Mouse (Mus musculus) lung, embryonic 14.5 days (tissue): ENCODE measurements at regions not wholly inside any gene's neighbourhood (a gene's known extent, or its start where the extent isn't known, plus 50 kb on each side); places are given as distances from the start of the nearest gene placed in this dataset.

Experiments
- ATAC-seq: fragments of 200-750 bp; cut with Nextera tagmentation; 2 replicates; pipeline ENCODE4 v1.8.0; 2017; ENCODE audit warnings: mild to moderate bottlenecking, moderate TSS enrichment, moderate library complexity; ENCODE audit not compliant: insufficient read depth
- DNase-seq: peaks from one replicate; pipeline ENCODE4 v3.0.0-alpha.2; 2015
- H3K27ac ChIP-seq: fragments of 300-500 bp; sonication (generic); 2 replicates; pipeline ENCODE4 v1.5.1; 2014; ENCODE audit warnings: low read depth, mild to moderate bottlenecking, moderate library complexity
- H3K27me3 ChIP-seq: fragments of 300-500 bp; sonication (generic); 2 replicates; pipeline ENCODE4 v1.6.1; 2014; ENCODE audit warnings: low read length, control low read depth; ENCODE audit not compliant: insufficient read depth
- H3K36me3 ChIP-seq: fragments of 300-500 bp; sonication (generic); 2 replicates; pipeline ENCODE4 v1.6.1; 2014; ENCODE audit warnings: control low read depth; ENCODE audit not compliant: insufficient read depth
- H3K4me1 ChIP-seq: fragments of 300-500 bp; sonication (generic); 2 replicates; pipeline ENCODE4 v1.6.1; 2014; ENCODE audit warnings: antibody characterized with exemption, control low read depth; ENCODE audit not compliant: insufficient read depth
- H3K4me2 ChIP-seq: fragments of 300-500 bp; sonication (generic); 2 replicates; pipeline ENCODE4 v1.6.1; 2014; ENCODE audit warnings: mild to moderate bottlenecking
- H3K4me3 ChIP-seq: fragments of 300-500 bp; sonication (generic); 2 replicates; pipeline ENCODE4 v1.5.1; 2014; ENCODE audit warnings: low read depth, low read length
- H3K9ac ChIP-seq: fragments of 300-500 bp; sonication (generic); 2 replicates; pipeline ENCODE4 v1.6.1; 2014
- H3K9me3 ChIP-seq: fragments of 300-500 bp; sonication (generic); 2 replicates; pipeline ENCODE4 v1.6.1; 2016; ENCODE audit warnings: low read depth, low read length, control low read depth
- CTCF ChIP-seq: IDR thresholded peaks from 2 replicates; pipeline ENCODE4 v1.5.1; 2016; ENCODE audit warnings: antibody characterized with exemption, low read depth
- WGBS: fragments of 180-500 bp; shearing (Covaris S2); extraction: QIAGEN DNeasy Blood & Tissue Kit; methylation state at CpG from one replicate; pipeline ENCODE4 v1.1.7; 2014; 5-methylcytosine and 5-hydroxymethylcytosine counted together

- peak overlapping the region; percentile 42; the same call in 1 of the 2 replicates for H3K27ac ChIP-seq
- ATAC-seq (peak; percentile 73), DNase-seq (peak; percentile 55)
- H3K4me1 ChIP-seq: no peaks in the 10 kb centered on the region
- H3K36me3 ChIP-seq: no peaks in the 10 kb centered on the region
- H3K4me3 ChIP-seq: no peak overlapping the region
- H3K9me3 ChIP-seq: no peaks in the 10 kb centered on the region
- no peak overlapping the region for H3K9ac ChIP-seq
- H3K4me2 ChIP-seq: no peak overlapping the region
- WGBS: 64% methylated on average over 13 of the region's 13 CpGs
- no peaks in the 10 kb centered on the region for H3K27me3 ChIP-seq
- no peak for TF ChIP-seq CTCF
Observed at GRCm38 (mm10) chr9:122064937-122065673, 52.0 kb upstream of the Snrk start.

GRCm38 (mm10) chr9:122055820-122056550, 59.1 kb upstream of the Pomgnt2 start:
- ATAC-seq (no peak), DNase-seq (no peak)
- H3K9me3 ChIP-seq: no peaks in the 10 kb centered on the region
- H3K4me2 ChIP-seq: no peak overlapping the region
- H3K4me1 ChIP-seq: no peaks in the 10 kb centered on the region
- H3K9ac ChIP-seq: no peak overlapping the region
- H3K27me3 ChIP-seq: no peaks in the 10 kb centered on the region
- TF ChIP-seq CTCF: no peak
- H3K4me3 ChIP-seq: no peak overlapping the region
- no peaks in the 10 kb centered on the region for H3K36me3 ChIP-seq
- no peak overlapping the region for H3K27ac ChIP-seq
- 69% methylated on average over 5 of the region's 5 CpGs for WGBS

GRCm38 (mm10) chr9:122051716-122052115, 54.8 kb upstream of the Pomgnt2 start:
- 56% methylated on average over 7 of the region's 7 CpGs for WGBS
- H3K4me2 ChIP-seq: no peak overlapping the region
- H3K4me1 ChIP-seq: no peaks in the 10 kb centered on the region
- ATAC-seq: no peak
- H3K36me3 ChIP-seq: no peaks in the 10 kb centered on the region
- TF ChIP-seq CTCF: no peak
- no peak for DNase-seq
- H3K4me3 ChIP-seq: no peak overlapping the region
- H3K9me3 ChIP-seq: no peaks in the 10 kb centered on the region
- no peak overlapping the region for H3K27ac ChIP-seq
- H3K27me3 ChIP-seq: no peaks in the 10 kb centered on the region
- H3K9ac ChIP-seq: no peak overlapping the region

GRCm38 (mm10) chr9:122051096-122051495, 54.2 kb upstream of the Pomgnt2 start:
- TF ChIP-seq CTCF: no peak
- Histone ChIP-seq H3K36me3 (no peaks in the 10 kb centered on the region), H3K4me1 (no peaks in the 10 kb centered on the region), H3K4me3 (no peak overlapping the region), H3K4me2 (no peak overlapping the region), H3K9ac (no peak overlapping the region), H3K27me3 (no peaks in the 10 kb centered on the region), H3K27ac (no peak overlapping the region), H3K9me3 (no peaks in the 10 kb centered on the region)
- ATAC-seq: no peak
- DNase-seq: no peak
- WGBS: 32% methylated on average over 6 of the region's 6 CpGs

GRCm38 (mm10) chr9:122048999-122049398, 52.1 kb upstream of the Pomgnt2 start:
- H3K9ac ChIP-seq: no peak overlapping the region
- H3K4me2 ChIP-seq: no peak overlapping the region
- ATAC-seq (no peak), DNase-seq (no peak)
- WGBS: 32% methylated on average over 5 of the region's 5 CpGs
- no peaks in the 10 kb centered on the region for H3K9me3 ChIP-seq
- no peak overlapping the region for H3K27ac ChIP-seq
- H3K4me1 ChIP-seq: no peaks in the 10 kb centered on the region
- TF ChIP-seq CTCF: no peak
- no peaks in the 10 kb centered on the region for H3K27me3 ChIP-seq
- no peaks in the 10 kb centered on the region for H3K36me3 ChIP-seq
- no peak overlapping the region for H3K4me3 ChIP-seq

- no peaks in the 10 kb centered on the region for H3K27me3 ChIP-seq
Observed at GRCm38 (mm10) chr9:122047962-122048625, 51.2 kb upstream of the Pomgnt2 start.

More at GRCm38 (mm10) chr9:122047962-122048625, 51.2 kb upstream of the Pomgnt2 start:
- Histone ChIP-seq H3K9me3 (no peaks in the 10 kb centered on the region), H3K36me3 (no peaks in the 10 kb centered on the region), H3K4me1 (no peaks in the 10 kb centered on the region), H3K9ac (no peak overlapping the region), H3K4me3 (no peak overlapping the region), H3K27ac (no peak overlapping the region), H3K4me2 (no peak overlapping the region)
- DNase-seq: peak; percentile 39
- WGBS: 30% methylated on average over 8 of the region's 8 CpGs
- ATAC-seq: peak; percentile 52; the same call in 1 of the 2 replicates
- TF ChIP-seq CTCF: no peak
